Mouse (Mus musculus) midbrain, embryonic 15.5 days (tissue): Measurements from ENCODE around the gene Nelfa. TPM values are rescaled to one million over a fixed set of nuclear protein-coding genes. Genes with fewer than 3 reads are reported as not detected.
A peak's percentile ranks its signal among the peaks of the same experiment; 100 is the strongest.
"Not testable (repeated sequence)": the region's sequence is repeated elsewhere in the genome, so short reads cannot be mapped to it uniquely, and the experiment has no call there.

ENCODE experiments used
- ATAC-seq: fragments of 200-750 bp; cut with Nextera tagmentation; replicated peaks from 2 replicates; pipeline ENCODE4 v1.8.0; 2017; ENCODE audit warnings: moderate TSS enrichment
- H3K27ac ChIP-seq: fragments of 300-500 bp; sonication (generic); 2 replicates; pipeline ENCODE4 v1.5.1; 2015; ENCODE audit warnings: mild to moderate bottlenecking, inconsistent platforms
- H3K27me3 ChIP-seq: fragments of 300-500 bp; sonication (generic); replicated peaks from 2 replicates; pipeline ENCODE4 v1.6.1; 2015; ENCODE audit warnings: inconsistent platforms
- H3K36me3 ChIP-seq: fragments of 300-500 bp; sonication (generic); replicated peaks from 2 replicates; pipeline ENCODE4 v1.6.1; 2015; ENCODE audit warnings: inconsistent platforms
- H3K4me1 ChIP-seq: fragments of 300-500 bp; sonication (generic); 2 replicates; pipeline ENCODE4 v1.6.1; 2015; ENCODE audit warnings: inconsistent platforms
- H3K4me2 ChIP-seq: fragments of 300-500 bp; sonication (generic); 2 replicates; pipeline ENCODE4 v1.6.1; 2015; ENCODE audit warnings: inconsistent platforms, mild to moderate bottlenecking, moderate library complexity
- H3K4me3 ChIP-seq: fragments of 300-500 bp; sonication (generic); 2 replicates; pipeline ENCODE4 v1.5.1; 2015; ENCODE audit warnings: mild to moderate bottlenecking, inconsistent platforms
- H3K9ac ChIP-seq: fragments of 300-500 bp; sonication (generic); 2 replicates; pipeline ENCODE4 v1.6.1; 2015; ENCODE audit warnings: mild to moderate bottlenecking, inconsistent platforms
- H3K9me3 ChIP-seq: fragments of 300-500 bp; sonication (generic); 2 replicates; pipeline ENCODE4 v1.6.1; 2016; ENCODE audit warnings: inconsistent platforms
- WGBS: fragments of 180-500 bp; shearing (Covaris S2); methylation state at CpG from one replicate; pipeline ENCODE4 v1.1.7; 2015; ENCODE audit warnings: mixed read lengths; 5-methylcytosine and 5-hydroxymethylcytosine counted together
- polyA plus RNA-seq: library from polyadenylated mRNA; unstranded; fragments of >200 nt; fragmentation: Nextera tagmentation; extraction: Ambion mirVana; gene quantifications from 2 replicates; pipeline ENCODE4 v1.2.1, GENCODE M21; 2015

The Nelfa gene
- polyA plus RNA-seq, 1 experiment from 2014 or later = 43.1 TPM

- 0 out of 2 replicates have a peak, but pooled peaks cover 3% of the 10 kb centered on the region for H3K36me3 ChIP-seq
- H3K9ac ChIP-seq = no peak overlapping the region
- H3K9me3 ChIP-seq = no peaks in the 10 kb centered on the region; the same call in 1 of the 2 replicates
- peaks cover 33% of the 10 kb centered on the region for H3K4me1 ChIP-seq
- no peaks in the 10 kb centered on the region for H3K27me3 ChIP-seq
- H3K4me2 ChIP-seq = peak overlapping the region; percentile 71; the same call in 1 of the 2 replicates
- H3K27ac ChIP-seq = no peak overlapping the region
- 98% methylated on average over 2 of the region's 2 CpGs for WGBS
- peak overlapping the region; percentile 97 for H3K4me3 ChIP-seq
- no peak for ATAC-seq
Observed at GRCm38 (mm10) chr5:33937230-33937629, 1.0 kb upstream of the Nelfa start.

- ATAC-seq = no peak; the same call in 1 of the 2 replicates
- Histone ChIP-seq H3K4me1 (peaks cover 33% of the 10 kb centered on the region), H3K27ac (peak overlapping the region; percentile 95), H3K36me3 (0 out of 2 replicates have a peak, but pooled peaks cover 3% of the 10 kb centered on the region), H3K27me3 (no peaks in the 10 kb centered on the region), H3K4me3 (peak overlapping the region; percentile 97), H3K9ac (peak overlapping the region; percentile 92), H3K9me3 (no peaks in the 10 kb centered on the region), H3K4me2 (peak overlapping the region; percentile 71)
- WGBS = under 1% methylated on average over 39 of the region's 39 CpGs
Observed at GRCm38 (mm10) chr5:33935700-33936111, 507 bp downstream of the Nelfa start.

- H3K9me3 ChIP-seq = no peaks in the 10 kb centered on the region
- peak overlapping the region; percentile 97 for H3K4me3 ChIP-seq
- ATAC-seq = no peak
- peaks cover 6% of the 10 kb centered on the region for H3K36me3 ChIP-seq
- H3K9ac ChIP-seq = no peak overlapping the region
- peak overlapping the region; percentile 71 for H3K4me2 ChIP-seq
- no peaks in the 10 kb centered on the region for H3K27me3 ChIP-seq
- H3K27ac ChIP-seq = no peak overlapping the region
- WGBS = 86% methylated on average over 7 of the region's 7 CpGs
- H3K4me1 ChIP-seq = peaks cover 33% of the 10 kb centered on the region
Observed at GRCm38 (mm10) chr5:33934877-33935276, 1.3 kb downstream of the Nelfa start.

- no peak overlapping the region for H3K27ac ChIP-seq
- no peaks in the 10 kb centered on the region for H3K27me3 ChIP-seq
Observed at GRCm38 (mm10) chr5:33934081-33934480, 2.1 kb downstream of the Nelfa start.

GRCm38 (mm10) chr5:33932413-33932812 lies 3.8 kb downstream of the Nelfa start:
- ATAC-seq = no peak
- Histone ChIP-seq H3K9ac (no peak overlapping the region), H3K27me3 (no peaks in the 10 kb centered on the region), H3K36me3 (peaks cover 19% of the 10 kb centered on the region), H3K4me3 (no peak overlapping the region), H3K4me1 (peaks cover 33% of the 10 kb centered on the region), H3K4me2 (no peak overlapping the region), H3K9me3 (no peaks in the 10 kb centered on the region), H3K27ac (no peak overlapping the region)
- 79% methylated on average over 2 of the region's 2 CpGs for WGBS

More at GRCm38 (mm10) chr5:33934081-33934480, 2.1 kb downstream of the Nelfa start:
- peaks cover 33% of the 10 kb centered on the region for H3K4me1 ChIP-seq
- no peak overlapping the region for H3K9ac ChIP-seq
- H3K9me3 ChIP-seq = no peaks in the 10 kb centered on the region
- peaks cover 12% of the 10 kb centered on the region for H3K36me3 ChIP-seq
- ATAC-seq = no peak
- 96% methylated on average over 2 of the region's 2 CpGs for WGBS
- H3K4me3 ChIP-seq = no peak overlapping the region
- H3K4me2 ChIP-seq = peak overlapping the region; percentile 71

- H3K9me3 ChIP-seq = no peaks in the 10 kb centered on the region
- ATAC-seq = no peak
- H3K27ac ChIP-seq = no peak overlapping the region
- H3K4me3 ChIP-seq = no peak overlapping the region
- H3K4me1 ChIP-seq = no peaks in the 10 kb centered on the region
- no peaks in the 10 kb centered on the region for H3K27me3 ChIP-seq
- no peak overlapping the region for H3K9ac ChIP-seq
- no peak overlapping the region for H3K4me2 ChIP-seq
- H3K36me3 ChIP-seq = peaks cover 31% of the 10 kb centered on the region
Observed at GRCm38 (mm10) chr5:33926170-33926569, 10.0 kb downstream of the Nelfa start.

GRCm38 (mm10) chr5:33922566-33922965 lies 13.6 kb downstream of the Nelfa start:
- no peaks in the 10 kb centered on the region for H3K27me3 ChIP-seq
- H3K27ac ChIP-seq = no peak overlapping the region
- H3K4me2 ChIP-seq = no peak overlapping the region
- H3K36me3 ChIP-seq = peaks cover 37% of the 10 kb centered on the region
- ATAC-seq = no peak
- no peak overlapping the region for H3K4me3 ChIP-seq
- 37% methylated on average over 2 of the region's 2 CpGs for WGBS
- no peak overlapping the region for H3K9ac ChIP-seq
- H3K9me3 ChIP-seq = no peaks in the 10 kb centered on the region
- H3K4me1 ChIP-seq = no peaks in the 10 kb centered on the region

- Histone ChIP-seq H3K27me3 (no peaks in the 10 kb centered on the region), H3K9me3 (no peaks in the 10 kb centered on the region), H3K9ac (no peak overlapping the region), H3K4me1 (no peaks in the 10 kb centered on the region), H3K36me3 (peaks cover 39% of the 10 kb centered on the region), H3K27ac (no peak overlapping the region), H3K4me2 (no peak overlapping the region), H3K4me3 (no peak overlapping the region)
- WGBS = 92% methylated on average over 7 of the region's 7 CpGs
- no peak for ATAC-seq
Observed at GRCm38 (mm10) chr5:33921486-33922235, 14.6 kb downstream of the Nelfa start.

- no peak for ATAC-seq
- Histone ChIP-seq H3K9me3 (no peaks in the 10 kb centered on the region), H3K4me2 (no peak overlapping the region), H3K9ac (no peak overlapping the region), H3K36me3 (peaks cover 43% of the 10 kb centered on the region), H3K27ac (no peak overlapping the region), H3K27me3 (no peaks in the 10 kb centered on the region), H3K4me1 (no peaks in the 10 kb centered on the region), H3K4me3 (no peak overlapping the region)
- 84% methylated on average over 4 of the region's 4 CpGs for WGBS
Observed at GRCm38 (mm10) chr5:33920924-33921323, 15.3 kb downstream of the Nelfa start.

- H3K9ac ChIP-seq = no peak overlapping the region
- no peak overlapping the region for H3K4me3 ChIP-seq
- no peaks in the 10 kb centered on the region for H3K9me3 ChIP-seq
- WGBS = 94% methylated on average over 2 of the region's 2 CpGs
- H3K36me3 ChIP-seq = peaks cover 50% of the 10 kb centered on the region
- no peak overlapping the region for H3K27ac ChIP-seq
- H3K27me3 ChIP-seq = no peaks in the 10 kb centered on the region
- no peak for ATAC-seq
- H3K4me1 ChIP-seq = no peaks in the 10 kb centered on the region
- H3K4me2 ChIP-seq = no peak overlapping the region
Observed at GRCm38 (mm10) chr5:33920037-33920436, 16.2 kb downstream of the Nelfa start.

GRCm38 (mm10) chr5:33919466-33919865 lies 16.7 kb downstream of the Nelfa start:
- no peak for ATAC-seq
- no peaks in the 10 kb centered on the region for H3K27me3 ChIP-seq
- peaks cover 50% of the 10 kb centered on the region for H3K36me3 ChIP-seq
- no peaks in the 10 kb centered on the region for H3K9me3 ChIP-seq
- WGBS = 100% methylated on average over 1 of the region's 1 CpGs
- H3K27ac ChIP-seq = no peak overlapping the region
- H3K4me1 ChIP-seq = no peaks in the 10 kb centered on the region
- H3K9ac ChIP-seq = no peak overlapping the region
- no peak overlapping the region for H3K4me3 ChIP-seq
- no peak overlapping the region for H3K4me2 ChIP-seq

- not testable (repeated sequence) for H3K4me2 ChIP-seq, H3K4me3 ChIP-seq, H3K9ac ChIP-seq, H3K27me3 ChIP-seq, H3K4me1 ChIP-seq, H3K9me3 ChIP-seq, ATAC-seq, H3K27ac ChIP-seq
- WGBS = 96% methylated on average over 2 of the region's 2 CpGs
- H3K36me3 ChIP-seq = peaks cover 57% of the 10 kb centered on the region
Observed at GRCm38 (mm10) chr5:33916616-33917015, 19.6 kb downstream of the Nelfa start.

- ATAC-seq, H3K4me3 ChIP-seq: not testable (repeated sequence)
- H3K36me3 ChIP-seq = peaks cover 41% of the 10 kb centered on the region
Observed at GRCm38 (mm10) chr5:33915031-33915430, 21.2 kb downstream of the Nelfa start.

More at GRCm38 (mm10) chr5:33915031-33915430, 21.2 kb downstream of the Nelfa start:
- H3K9ac ChIP-seq, H3K4me1 ChIP-seq, H3K27ac ChIP-seq, H3K9me3 ChIP-seq, H3K27me3 ChIP-seq, H3K4me2 ChIP-seq: not testable (repeated sequence)
